Mouse (Mus musculus): ENCODE results near the gene Vps54. TPM values are rescaled to one million over a fixed set of nuclear protein-coding genes. Genes with fewer than 3 reads are reported as not detected.

The Vps54 gene
- polyA plus RNA-seq, 1 experiment from 2014 or later = 4.9 TPM

GRCm38 (mm10) chr11:21368466-21368865 is 129.4 kb downstream of the Vps54 start:
- Histone ChIP-seq H3K4me1 (ENCODE audit: insufficient read depth) (peaks cover 11% of the 10 kb centered on the region), H3K36me3 (replicated peaks; ENCODE audit: insufficient read depth, low read length) (0 out of 2 replicates have a peak, but pooled peaks cover 5% of the 10 kb centered on the region), H3K4me3 (ENCODE audit: low read depth, low read length) (peak overlapping the region; percentile 71), H3K27ac (ENCODE audit: low read depth) (no peak overlapping the region), H3K9ac (replicated peaks) (peak overlapping the region; percentile 56), H3K4me2 (ENCODE audit: low read depth, low read length) (peak overlapping the region; percentile 81), H3K27me3 (ENCODE audit: insufficient read depth, low read length) (no peaks in the 10 kb centered on the region), H3K9me3 (ENCODE audit: low read length) (no peaks in the 10 kb centered on the region)
- ATAC-seq (no peak), DNase-seq (peak; percentile 22)
- 46% methylated on average over 7 of the region's 7 CpGs for WGBS (ENCODE audit: insufficient replicate concordance)
- no peak for TF ChIP-seq CTCF (IDR thresholded peaks at IDR 0.05; ENCODE audit: low read depth)
- TF ChIP-seq EP300 (IDR thresholded peaks at IDR 0.05; ENCODE audit: low read depth) = no peak

GRCm38 (mm10) chr11:21369248-21370016 is 130.4 kb downstream of the Vps54 start:
- Histone ChIP-seq H3K4me1 (ENCODE audit: insufficient read depth) (peaks cover 7% of the 10 kb centered on the region), H3K36me3 (replicated peaks; ENCODE audit: insufficient read depth, low read length) (0 out of 2 replicates have a peak, but pooled peaks cover 5% of the 10 kb centered on the region), H3K9me3 (ENCODE audit: low read length) (no peaks in the 10 kb centered on the region), H3K27ac (ENCODE audit: low read depth) (peak overlapping the region; percentile 94), H3K4me3 (ENCODE audit: low read depth, low read length) (peak overlapping the region; percentile 71), H3K9ac (replicated peaks) (peak overlapping the region; percentile 73), H3K4me2 (ENCODE audit: low read depth, low read length) (peak overlapping the region; percentile 81), H3K27me3 (ENCODE audit: insufficient read depth, low read length) (no peaks in the 10 kb centered on the region)
- TF ChIP-seq EP300 (IDR thresholded peaks at IDR 0.05; ENCODE audit: low read depth) (no peak), CTCF (IDR thresholded peaks at IDR 0.05; ENCODE audit: low read depth) (no peak)
- ATAC-seq (no peak), DNase-seq (no peak)
- 15% methylated on average over 9 of the region's 9 CpGs for WGBS (ENCODE audit: insufficient replicate concordance)

- no peaks in the 10 kb centered on the region for H3K9me3 ChIP-seq (ENCODE audit: low read length)
- WGBS (ENCODE audit: insufficient replicate concordance) = under 1% methylated on average over 54 of the region's 69 CpGs
- no peaks in the 10 kb centered on the region for H3K27me3 ChIP-seq (ENCODE audit: insufficient read depth, low read length)
- peak overlapping the region; percentile 71 for H3K4me3 ChIP-seq (ENCODE audit: low read depth, low read length)
- H3K4me2 ChIP-seq (ENCODE audit: low read depth, low read length) = peak overlapping the region; percentile 81
- peak; percentile 89 for ATAC-seq
- DNase-seq = peak; percentile 82
- peak overlapping the region; percentile 94 for H3K27ac ChIP-seq (ENCODE audit: low read depth)
- H3K4me1 ChIP-seq (ENCODE audit: insufficient read depth) = peaks cover 7% of the 10 kb centered on the region
- 0 out of 2 replicates have a peak, but pooled peaks cover 5% of the 10 kb centered on the region for H3K36me3 ChIP-seq (replicated peaks; ENCODE audit: insufficient read depth, low read length)
- peak overlapping the region; percentile 73 for H3K9ac ChIP-seq (replicated peaks)
- TF ChIP-seq CTCF (IDR thresholded peaks at IDR 0.05; ENCODE audit: low read depth) (0 out of 2 replicates have a peak, but pooled peaks have one; percentile 7), EP300 (IDR thresholded peaks at IDR 0.05; ENCODE audit: low read depth) (no peak)
Observed at GRCm38 (mm10) chr11:21370399-21371121, 131.5 kb downstream of the Vps54 start.

MicroRNA genes within 50 kb of the gene (microRNA counts, 519-probe panel; counts per million panel counts)
- microRNA mmu-miR-1933-3p (not detected), microRNA mmu-miR-1933-5p (not detected)

Small RNAs within 50 kb of the gene (microRNA-seq; reads per million reads assigned to microRNA genes)
- 3.2 reads per million for gene Mir1933

Other genes with a start within 250 kb of the Vps54 start
- gene Peli1, start 148.0 kb upstream of the Vps54 start, polyA plus RNA-seq (2015; fragmentation: Nextera tagmentation; extraction: Ambion mirVana) = 9.8 and 10.5 TPM in 2 replicates
- gene Ugp2, start 131.9 kb downstream of the Vps54 start, polyA plus RNA-seq (2015; fragmentation: Nextera tagmentation; extraction: Ambion mirVana) = 88.1 and 92.9 TPM in 2 replicates

Measured in liver, postnatal 0 days (tissue).